Mouse (Mus musculus) megakaryocyte, embryonic 14.5 days (primary cell): ENCODE measurements around the gene Mrpl51.

Source experiments
- FLI1 ChIP-seq: IDR thresholded peaks from 2 replicates; pipeline ENCODE4 v1.6.1; 2012; ENCODE audit warnings: low read length, inconsistent platforms, mixed read lengths
- GATA1 ChIP-seq: IDR thresholded peaks from 3 replicates; pipeline ENCODE4 v1.6.1; 2012; ENCODE audit warnings: mixed read lengths, low read length, inconsistent platforms, borderline replicate concordance

GRCm38 (mm10) chr6:125160558-125160853, 31.1 kb upstream of the Mrpl51 start:
- TF ChIP-seq GATA1: no peak
- no peak for TF ChIP-seq FLI1
